Mouse (Mus musculus) small intestine, adult 10 weeks (tissue): ENCODE results near the gene Olfr69. TPM values are rescaled to one million over a fixed set of nuclear protein-coding genes. Genes with fewer than 3 reads are reported as not detected.

ENCODE experiments used
- polyA plus RNA-seq: library from polyadenylated mRNA; stranded (reverse); fragments of 350-450 nt; fragmentation: Illumina TruSeq; extraction: RNeasy Lipid Tissue Mini Kit (QIAGEN cat#74804); gene quantifications from one replicate; pipeline ENCODE4 v1.2.3, GENCODE M21; 2014; ENCODE audit warnings: low replicate concordance

Gene Olfr69
- polyA plus RNA-seq = not detected

DNA sequence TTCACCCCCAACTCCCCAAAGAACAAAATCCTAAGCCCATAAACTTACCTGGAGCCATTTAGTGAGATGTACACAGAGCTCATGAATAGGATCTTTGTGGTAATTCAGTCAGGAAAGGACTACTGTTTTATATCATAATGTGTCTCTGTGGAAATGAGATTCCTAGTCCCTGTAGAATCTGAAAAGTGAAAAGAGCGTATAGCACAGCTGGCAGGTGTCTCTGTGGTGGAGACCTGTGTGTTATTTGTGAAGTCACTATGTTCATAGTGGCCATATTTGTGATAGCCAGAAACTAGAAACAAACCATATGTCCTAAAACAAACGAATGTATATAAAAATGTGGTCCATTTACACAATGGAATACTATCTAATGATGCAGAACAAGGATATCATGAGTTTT lies at the start of gene Olfr69:
TSS of gene Olfr69 (minus strand) at position 101 of the 400 bp plus-strand sequence.

DNA sequence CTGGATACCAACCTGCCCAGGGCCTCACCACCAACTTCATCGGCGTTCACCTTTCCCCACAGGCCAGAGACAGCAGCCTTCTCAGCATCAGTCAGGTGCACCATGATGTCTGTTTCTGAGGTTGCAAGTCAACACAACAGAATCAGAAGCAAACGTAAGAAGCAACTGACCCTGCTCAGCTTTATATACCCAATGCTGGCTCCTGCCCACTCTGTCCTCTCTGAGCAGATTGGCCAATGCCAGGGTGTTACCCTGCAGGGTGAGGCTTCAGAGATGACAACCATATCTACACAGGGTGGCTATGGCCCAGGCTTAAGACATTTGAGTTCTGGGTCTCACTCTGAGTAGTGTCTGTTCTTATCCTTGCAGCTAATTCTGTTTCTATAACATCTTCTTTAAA lies 42.4 kb upstream of the Olfr69 start, which contains the start of gene Hbb-bt:
TSS of gene Hbb-bt (minus strand) at position 231 of the 400 bp plus-strand sequence.

DNA sequence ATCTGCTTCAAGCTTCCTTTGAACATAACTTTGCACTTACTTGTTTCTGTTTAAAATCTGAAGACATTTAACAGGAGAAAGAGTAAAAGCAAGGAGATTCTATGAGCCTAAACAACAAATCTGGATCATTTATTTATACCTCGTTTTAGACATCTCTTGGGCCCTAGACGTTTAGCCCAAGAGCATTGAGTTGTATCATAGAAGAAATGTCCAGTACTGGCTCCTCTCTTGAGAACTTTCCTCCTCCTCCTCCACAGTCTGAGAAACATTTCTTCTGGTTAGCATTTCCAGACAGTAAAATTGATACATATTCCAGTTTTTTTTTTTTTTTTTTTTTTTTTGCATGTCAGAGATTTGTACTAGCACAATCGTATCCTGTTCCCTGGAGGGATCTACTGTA lies 20.3 kb upstream of the Olfr69 start, which contains the start of gene Olfr67:
TSS of gene Olfr67 (minus strand) at position 101 of the 400 bp plus-strand sequence.

DNA sequence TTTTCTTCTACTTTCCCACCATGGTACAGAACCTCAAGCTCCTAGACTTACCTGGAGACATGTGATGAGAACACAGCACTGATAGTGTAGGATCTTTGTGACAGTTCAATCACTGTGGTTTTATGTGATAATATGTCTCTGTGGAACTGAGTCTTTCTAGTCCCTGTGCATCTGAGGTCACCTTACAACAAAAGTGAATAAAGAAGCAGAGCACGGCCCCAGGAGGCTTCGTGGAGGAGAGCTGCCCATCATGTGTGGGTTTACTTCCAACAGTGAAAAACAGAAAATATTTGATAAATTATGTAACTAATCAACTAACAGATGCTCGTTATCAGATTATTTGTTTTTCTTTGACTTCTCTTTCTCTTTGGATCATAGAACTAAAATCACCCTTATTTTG lies 8.2 kb upstream of the Olfr69 start, which contains the start of gene Olfr68:
TSS of gene Olfr68 (minus strand) at position 101 of the 400 bp plus-strand sequence.

DNA sequence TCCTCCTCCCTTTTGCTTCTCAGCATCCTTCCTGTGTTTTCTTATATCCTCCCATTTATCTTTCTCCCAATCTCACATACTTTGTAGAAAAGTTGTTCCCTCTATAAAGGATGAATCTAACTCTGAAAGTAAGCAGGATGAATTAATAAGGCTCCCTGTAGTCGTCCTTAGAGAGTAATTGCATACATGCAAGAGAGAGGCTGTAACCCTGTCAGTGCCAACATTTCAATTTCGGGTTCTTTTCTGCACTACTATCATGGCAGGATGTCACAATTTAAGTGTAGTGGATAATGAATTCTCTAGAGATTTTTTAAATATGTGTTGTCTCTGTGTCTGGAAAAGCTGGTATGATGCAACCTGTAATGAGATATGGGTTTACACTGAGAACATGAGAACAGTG lies 14.2 kb downstream of the Olfr69 start, which contains the start of gene Olfr630:
TSS of gene Olfr630 (minus strand) at position 101 of the 400 bp plus-strand sequence.

DNA sequence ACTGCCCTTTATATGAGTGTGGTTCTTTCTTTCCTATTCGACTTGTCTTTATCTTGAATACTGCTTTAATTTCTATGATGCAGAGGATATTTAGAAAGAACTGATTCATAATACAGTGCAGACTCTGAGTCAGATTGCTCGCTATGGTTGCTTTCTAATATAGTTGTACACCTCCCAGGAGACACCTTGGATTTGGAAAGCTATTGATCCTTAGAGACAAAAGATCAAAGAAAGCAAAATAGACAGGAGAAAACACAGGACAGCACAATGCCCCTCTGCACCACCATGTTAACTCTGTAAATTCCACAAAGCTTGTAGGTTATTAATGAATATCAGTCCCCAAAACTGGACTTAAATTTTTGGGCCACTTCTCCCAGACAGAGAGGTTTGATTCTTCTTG lies 26.6 kb downstream of the Olfr69 start, which contains the start of gene Olfr629:
TSS of gene Olfr629 (minus strand) at position 101 of the 400 bp plus-strand sequence.

DNA sequence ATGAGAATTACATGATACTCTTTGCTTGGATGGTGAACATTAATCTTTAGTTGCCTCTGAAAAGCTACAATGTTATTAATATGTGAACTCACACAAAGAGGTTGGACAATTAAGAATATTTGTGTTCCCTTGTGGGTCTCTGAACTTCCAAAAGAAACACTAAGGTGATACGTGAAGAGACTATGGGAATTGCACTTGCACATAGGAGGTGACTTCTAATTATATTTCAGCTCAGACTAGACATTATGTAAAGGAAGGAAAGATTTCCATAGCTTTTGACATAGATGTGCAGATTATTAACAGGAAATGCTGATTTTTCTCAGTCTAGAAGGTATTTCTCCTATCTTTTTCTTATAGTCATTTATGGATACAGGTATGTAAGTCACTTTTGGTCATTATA lies 41.3 kb downstream of the Olfr69 start, which contains the start of gene Olfr628:
TSS of gene Olfr628 (plus strand) at position 301 of the 400 bp plus-strand sequence.

Other genes with a start within 250 kb of the Olfr69 start
- gene Olfr612, start 228.9 kb downstream of the Olfr69 start, polyA plus RNA-seq = not detected
- gene Olfr613, start 223.5 kb downstream of the Olfr69 start, polyA plus RNA-seq = not detected
- not detected for gene Olfr615, start 215.5 kb downstream of the Olfr69 start, polyA plus RNA-seq
- gene Olfr616, start 202.5 kb downstream of the Olfr69 start, polyA plus RNA-seq = not detected
- not detected for gene Olfr617, start 198.5 kb downstream of the Olfr69 start, polyA plus RNA-seq
- gene Olfr618, start 181.5 kb downstream of the Olfr69 start, polyA plus RNA-seq = not detected
- gene Olfr619, start 171.0 kb downstream of the Olfr69 start, polyA plus RNA-seq = not detected
- not detected for gene Olfr620, start 159.1 kb downstream of the Olfr69 start, polyA plus RNA-seq
- not detected for gene Olfr622, start 128.9 kb downstream of the Olfr69 start, polyA plus RNA-seq
- gene Olfr623, start 107.9 kb downstream of the Olfr69 start, polyA plus RNA-seq = not detected
- 0.78 TPM for gene Olfr624, start 100.4 kb downstream of the Olfr69 start, polyA plus RNA-seq
- not detected for gene Olfr625-ps1, start 88.9 kb downstream of the Olfr69 start, polyA plus RNA-seq
- gene Olfr243, start 56.9 kb downstream of the Olfr69 start, polyA plus RNA-seq = not detected
- gene Olfr628, start 41.2 kb downstream of the Olfr69 start, polyA plus RNA-seq = not detected
- not detected for gene Olfr629, start 26.7 kb downstream of the Olfr69 start, polyA plus RNA-seq
- gene Olfr630, start 14.3 kb downstream of the Olfr69 start, polyA plus RNA-seq = not detected
- not detected for gene Olfr68, start 8.1 kb upstream of the Olfr69 start, polyA plus RNA-seq
- gene Olfr67, start 20.2 kb upstream of the Olfr69 start, polyA plus RNA-seq = not detected
- 1.4 TPM for gene Hbb-bt, start 42.4 kb upstream of the Olfr69 start, polyA plus RNA-seq
- 17.2 TPM for gene Hbb-bs, start 56.5 kb upstream of the Olfr69 start, polyA plus RNA-seq
- gene Hbb-bh2, start 68.9 kb upstream of the Olfr69 start, polyA plus RNA-seq = not detected
- gene Hbb-bh1, start 71.6 kb upstream of the Olfr69 start, polyA plus RNA-seq = not detected
- not detected for gene Hbb-y, start 81.6 kb upstream of the Olfr69 start, polyA plus RNA-seq
- gene Olfr66, start 114.7 kb upstream of the Olfr69 start, polyA plus RNA-seq = not detected
- gene Olfr64, start 122.9 kb upstream of the Olfr69 start, polyA plus RNA-seq = not detected
- gene Olfr65, start 131.9 kb upstream of the Olfr69 start, polyA plus RNA-seq = not detected
- not detected for gene Olfr631, start 157.2 kb upstream of the Olfr69 start, polyA plus RNA-seq
- gene Olfr632, start 162.8 kb upstream of the Olfr69 start, polyA plus RNA-seq = not detected
- gene Olfr633, start 172.8 kb upstream of the Olfr69 start, polyA plus RNA-seq = not detected
- not detected for gene Olfr635, start 199.6 kb upstream of the Olfr69 start, polyA plus RNA-seq
- not detected for gene Olfr638, start 227.2 kb upstream of the Olfr69 start, polyA plus RNA-seq
- not detected for gene Olfr639, start 245.7 kb upstream of the Olfr69 start, polyA plus RNA-seq